In the genomic region with DNA sequence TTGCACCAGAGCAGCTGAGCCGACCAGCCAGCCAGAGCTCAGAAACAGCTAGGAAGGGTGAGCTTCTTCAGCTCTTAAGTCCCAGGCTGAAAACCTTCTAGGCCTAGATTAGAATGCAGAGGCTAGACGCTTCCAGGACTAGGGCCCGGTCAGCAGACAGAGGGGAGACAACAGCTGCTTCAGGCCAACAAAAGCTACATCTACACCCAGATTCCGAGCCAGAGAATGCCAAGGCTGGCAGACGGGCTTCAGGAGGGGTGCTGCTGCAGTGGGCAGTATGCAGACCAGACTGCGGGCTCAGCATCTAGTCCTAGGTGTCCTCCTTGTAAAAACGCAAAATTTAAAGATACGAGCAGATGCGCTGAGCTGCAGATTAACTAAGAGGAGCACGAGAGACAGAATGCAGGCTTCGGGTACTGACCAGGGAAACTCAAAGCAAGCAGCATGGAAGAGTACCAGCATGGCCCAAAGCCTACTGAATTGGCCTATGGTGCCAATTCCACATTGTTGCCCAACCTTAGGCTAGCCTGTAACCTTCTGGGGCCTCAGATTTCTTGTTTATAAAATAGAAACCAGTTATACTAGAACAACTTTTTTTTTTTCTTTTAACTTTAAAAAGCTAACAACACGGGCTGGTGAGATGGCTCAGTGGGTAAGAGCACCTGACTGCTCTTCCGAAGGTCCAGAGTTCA, we compare ENCODE assay signal across 16 mouse cellular contexts. TPM values are rescaled to one million over a fixed set of nuclear protein-coding genes. Genes with fewer than 3 reads are reported as not detected.
DNase-seq lines count a peak whose midpoint lies in the region; ATAC-seq and TF ChIP-seq lines count a peak whose summit lies in the region.
"Had no signal": no experiment of that assay in that cellular context is flagged by ENCODE, and none has a peak within 500 bp of the region (broad histone marks: within the 10 kb centered on the region; RNA-seq: fewer than 3 reads in every experiment).

No protein-coding gene starts in this region.

- no peak overlapping the region for H3K4me2 ChIP-seq in hindbrain, postnatal 0 days (ENCODE audit: low read depth, low read length)
- H3K4me2 ChIP-seq in hindbrain, embryonic 14.5 days (replicated peaks): no peak overlapping the region
- H3K4me2 ChIP-seq in myocyte (ENCODE audit: low read depth): no peak overlapping the region
- H3K4me2 ChIP-seq: embryonic facial prominence, embryonic 15.5 days; heart, embryonic 12.5 days; hindbrain, embryonic 15.5 days had no signal

- no peak for TF ChIP-seq CTCF in hindbrain, postnatal 0 days (IDR thresholded peaks at IDR 0.05; ENCODE audit: low read depth)

- WGBS in hindbrain, postnatal 0 days: 76% methylated on average over 13 of the region's 13 CpGs
- 87% methylated on average over 13 of the region's 13 CpGs for whole genome bisulfite sequencing in hindbrain, embryonic 14.5 days
- WGBS in embryonic facial prominence, embryonic 10.5 days: 85% methylated on average over 13 of the region's 13 CpGs

- H3ac ChIP-seq in myocyte (ENCODE audit: control insufficient read depth, insufficient read length): no peak overlapping the region

- no peak overlapping the region for H3K4me3 ChIP-seq in hindbrain, postnatal 0 days (ENCODE audit: low read length)
- no peak overlapping the region for H3K4me3 ChIP-seq in hindbrain, embryonic 14.5 days (replicated peaks; ENCODE audit: low read length)
- H3K4me3 ChIP-seq in embryonic facial prominence, embryonic 10.5 days: no peak overlapping the region
- H3K4me3 ChIP-seq in myocyte: no peak overlapping the region
- H3K4me3 ChIP-seq: embryonic facial prominence, embryonic 15.5 days; erythroblast, embryonic 14.5 days; forebrain, embryonic 12.5 days; heart, embryonic 12.5 days; hindbrain, embryonic 10.5 days; hindbrain, embryonic 15.5 days had no signal

- H3K27me3 ChIP-seq in hindbrain, postnatal 0 days (ENCODE audit: insufficient read depth, low read length): no peaks in the 10 kb centered on the region
- H3K27me3 ChIP-seq in hindbrain, embryonic 14.5 days (ENCODE audit: control insufficient read depth, insufficient read depth, low read length): peaks cover 17% of the 10 kb centered on the region
- peaks cover 73% of the 10 kb centered on the region for H3K27me3 ChIP-seq in embryonic facial prominence, embryonic 10.5 days (replicated peaks; ENCODE audit: low read depth, poor library complexity, severe bottlenecking)
- no peaks in the 10 kb centered on the region for H3K27me3 ChIP-seq in myocyte (ENCODE audit: control insufficient read depth, insufficient read depth, insufficient read length)
- H3K27me3 ChIP-seq: embryonic facial prominence, embryonic 15.5 days; heart, embryonic 12.5 days; hindbrain, embryonic 15.5 days had no signal

- DNase-seq in cerebellum, postnatal 10 days: peak; percentile 54 to 69
- DNase-seq in cerebellum, adult 9-11 months: no peak
- DNase-seq in hindbrain, postnatal 0 days (ENCODE audit: low spot score): peak; percentile 4
- DNase-seq in hindbrain, embryonic 14.5 days (ENCODE audit: low spot score): no peak
- DNase-seq in embryonic facial prominence, embryonic 10.5 days (ENCODE audit: low spot score): no peak
- DNase-seq in gastrocnemius, adult 18-20 months (ENCODE audit: low spot score): no peak
- DNase-seq: adrenal gland, postnatal 25 days; gastrocnemius, postnatal 14 days; kidney, adult 11 months had no signal

- H3K4me1 ChIP-seq in hindbrain, postnatal 0 days (ENCODE audit: insufficient read depth, low read length): no peaks in the 10 kb centered on the region
- no peaks in the 10 kb centered on the region; the same call in 1 of the 2 replicates for H3K4me1 ChIP-seq in hindbrain, embryonic 14.5 days (replicated peaks; ENCODE audit: control insufficient read depth, insufficient read depth, low read length)
- H3K4me1 ChIP-seq in embryonic facial prominence, embryonic 10.5 days: peaks cover 38% of the 10 kb centered on the region
- H3K4me1 ChIP-seq: embryonic facial prominence, embryonic 15.5 days had no signal

- H3K79me2 ChIP-seq in myocyte (ENCODE audit: control insufficient read depth, insufficient read depth): no peaks in the 10 kb centered on the region

- ATAC-seq in hindbrain, postnatal 0 days: no peak
- ATAC-seq in hindbrain, embryonic 14.5 days (ENCODE audit: low FRiP score): no peak

- H3K36me3 ChIP-seq in hindbrain, postnatal 0 days (ENCODE audit: insufficient read depth, low read length): 0 out of 2 replicates have a peak, but pooled peaks cover 5% of the 10 kb centered on the region
- no peaks in the 10 kb centered on the region for H3K36me3 ChIP-seq in hindbrain, embryonic 14.5 days (replicated peaks; ENCODE audit: control insufficient read depth, insufficient read depth)
- H3K36me3 ChIP-seq in embryonic facial prominence, embryonic 10.5 days (replicated peaks): no peaks in the 10 kb centered on the region
- H3K36me3 ChIP-seq in myocyte (ENCODE audit: control insufficient read depth, insufficient read depth): no peaks in the 10 kb centered on the region
- H3K36me3 ChIP-seq: embryonic facial prominence, embryonic 15.5 days; forebrain, embryonic 12.5 days; heart, embryonic 12.5 days; hindbrain, embryonic 10.5 days; hindbrain, embryonic 15.5 days had no signal

- no peak overlapping the region for H3K9ac ChIP-seq in hindbrain, postnatal 0 days (replicated peaks; ENCODE audit: low read length)
- H3K9ac ChIP-seq in hindbrain, embryonic 14.5 days: no peak overlapping the region
- H3K9ac ChIP-seq: embryonic facial prominence, embryonic 15.5 days; forebrain, embryonic 12.5 days; heart, embryonic 12.5 days; hindbrain, embryonic 15.5 days had no signal

- no peaks in the 10 kb centered on the region for H3K9me3 ChIP-seq in hindbrain, postnatal 0 days (ENCODE audit: low read length)
- H3K9me3 ChIP-seq in hindbrain, embryonic 14.5 days (ENCODE audit: control insufficient read depth, low read length): no peaks in the 10 kb centered on the region
- 0 out of 2 replicates have a peak, but pooled peaks cover 2% of the 10 kb centered on the region for H3K9me3 ChIP-seq in embryonic facial prominence, embryonic 10.5 days
- H3K9me3 ChIP-seq: embryonic facial prominence, embryonic 15.5 days; forebrain, embryonic 12.5 days; heart, embryonic 12.5 days; hindbrain, embryonic 10.5 days; hindbrain, embryonic 15.5 days had no signal

- no peak overlapping the region for H3K27ac ChIP-seq in hindbrain, postnatal 0 days
- H3K27ac ChIP-seq in hindbrain, embryonic 14.5 days: no peak overlapping the region
- 0 out of 2 replicates have a peak overlapping the region, but pooled peaks have one; percentile 7 for H3K27ac ChIP-seq in embryonic facial prominence, embryonic 10.5 days (replicated peaks)
- H3K27ac ChIP-seq: embryonic facial prominence, embryonic 15.5 days; hindbrain, embryonic 15.5 days had no signal

- no peak for TF ChIP-seq POLR2A in myocyte (IDR thresholded peaks at IDR 0.05; ENCODE audit: insufficient read length, low read depth)

TF ChIP-seq in myocyte, 11 proteins besides CTCF, POLR2A, EP300 and RAD21:
- TF ChIP-seq CEBPB (IDR thresholded peaks at IDR 0.05; ENCODE audit: insufficient read depth, poor library complexity, severe bottlenecking) (no peak), MYOG (IDR thresholded peaks at IDR 0.05; ENCODE audit: control insufficient read depth in 1 of 3, insufficient read depth in 1 of 3, insufficient read length in 2 of 3, low read depth in 2 of 3) (peak in 1 of 3 experiments; percentile 76), MYOD1 (IDR thresholded peaks at IDR 0.05; ENCODE audit: control insufficient read depth in 1 of 3, insufficient read length in 2 of 3, low read depth in 2 of 3) (peak in 2 of 3 experiments; percentile 36 to 51)

RNA-seq across cellular contexts. Expression of gene Gm17018, which starts 48.4 kb away (rescaled TPM):
- 20.9 and 23.0 TPM in 2 replicates for total RNA-seq in hindbrain, postnatal 0 days (2014; rRNA removed)
- polyA plus RNA-seq in hindbrain, postnatal 0 days (2015; fragmentation: Nextera tagmentation; extraction: Ambion mirVana): 86.4 and 90.7 TPM in 2 replicates
- 75.5 and 87.4 TPM in 2 replicates for polyA plus RNA-seq in hindbrain, embryonic 14.5 days (2014; fragmentation: Nextera tagmentation; extraction: Ambion mirVana)
- 50.3 and 50.8 TPM in 2 replicates for polyA plus RNA-seq in embryonic facial prominence, embryonic 10.5 days (2016; fragmentation: Nextera tagmentation; extraction: Ambion mirVana)
- 27.3 TPM for polyA plus RNA-seq in myocyte (2012; fragmentation: generic; extraction: Trizol)
- 10 to 100 TPM; 16.7 to 19.6 TPM for total RNA-seq in gastrocnemius, adult 18-20 months (2021)

RNA-seq across cellular contexts. Expression of gene Poll, which starts 48.5 kb away (rescaled TPM):
- total RNA-seq in hindbrain, postnatal 0 days (2014; rRNA removed): 17.0 and 17.3 TPM in 2 replicates
- 11.0 and 11.1 TPM in 2 replicates for polyA plus RNA-seq in hindbrain, postnatal 0 days (2015; fragmentation: Nextera tagmentation; extraction: Ambion mirVana)
- polyA plus RNA-seq in hindbrain, embryonic 14.5 days (2014; fragmentation: Nextera tagmentation; extraction: Ambion mirVana): 9.7 and 12.3 TPM in 2 replicates
- 23.3 and 23.8 TPM in 2 replicates for polyA plus RNA-seq in embryonic facial prominence, embryonic 10.5 days (2016; fragmentation: Nextera tagmentation; extraction: Ambion mirVana)
- 11.6 TPM for polyA plus RNA-seq in myocyte (2012; fragmentation: generic; extraction: Trizol)
- 10 to 100 TPM; 14.8 to 15.1 TPM for total RNA-seq in gastrocnemius, adult 18-20 months (2021)

RNA-seq across cellular contexts. Expression of gene Fbxw4, which starts 51.3 kb away (rescaled TPM):
- 65.3 and 77.0 TPM in 2 replicates for total RNA-seq in hindbrain, postnatal 0 days (2014; rRNA removed)
- polyA plus RNA-seq in hindbrain, postnatal 0 days (2015; fragmentation: Nextera tagmentation; extraction: Ambion mirVana): 5.3 and 5.4 TPM in 2 replicates
- 6.7 and 8.8 TPM in 2 replicates for polyA plus RNA-seq in hindbrain, embryonic 14.5 days (2014; fragmentation: Nextera tagmentation; extraction: Ambion mirVana)
- 4.2 and 4.7 TPM in 2 replicates for polyA plus RNA-seq in embryonic facial prominence, embryonic 10.5 days (2016; fragmentation: Nextera tagmentation; extraction: Ambion mirVana)
- polyA plus RNA-seq in myocyte (2012; fragmentation: generic; extraction: Trizol): 37.0 TPM
- total RNA-seq in gastrocnemius, adult 18-20 months (2021): 10 to 100 TPM; 29.5 to 33.3 TPM

Comparison
In these comparisons a context has a peak if more than half of its experiments do, and no peak if none do; other contexts are left out.
1. DNase-seq: peak in cerebellum, postnatal 10 days (2 of 2) and hindbrain, postnatal 0 days (single experiment); none in cerebellum, adult 9-11 months (single experiment), hindbrain, embryonic 14.5 days (single experiment), embryonic facial prominence, embryonic 10.5 days (single experiment) and gastrocnemius, adult 18-20 months (single experiment).